Mouse (Mus musculus) G1E (cell line): ENCODE data around the gene 2810006K23Rik. TPM values are rescaled to one million over a fixed set of nuclear protein-coding genes. Genes with fewer than 3 reads are reported as not detected.

Experiments
- ATAC-seq: 2 replicates; pipeline ENCODE4 v1.8.0; 2016; ENCODE audit warnings: mild to moderate bottlenecking; ENCODE audit not compliant: insufficient number of reproducible peaks, poor library complexity, low FRiP score, severe bottlenecking; ENCODE audit errors: extremely low read depth
- DNase-seq: peaks from one replicate; pipeline ENCODE4 v3.0.0; 2012; ENCODE audit warnings: low spot score
- H3K27me3 ChIP-seq: 2 replicates; pipeline ENCODE4 v1.6.1; 2012; ENCODE audit warnings: mild to moderate bottlenecking, low read length, inconsistent platforms; ENCODE audit not compliant: insufficient read depth
- H3K36me3 ChIP-seq: replicated peaks from 2 replicates; pipeline ENCODE3; 2012; ENCODE audit warnings: mild to moderate bottlenecking, inconsistent platforms
- H3K4me1 ChIP-seq: 2 replicates; pipeline ENCODE4 v1.6.1; 2012; ENCODE audit warnings: low read depth, low read length, inconsistent platforms, mixed read lengths; ENCODE audit not compliant: insufficient read depth
- H3K4me3 ChIP-seq: 2 replicates; pipeline ENCODE4 v1.5.1; 2012; ENCODE audit warnings: low read depth, mild to moderate bottlenecking, inconsistent platforms, low read length, moderate library complexity, mixed read lengths
- H3K9me3 ChIP-seq: replicated peaks from 2 replicates; pipeline ENCODE4 v1.6.1; 2012; ENCODE audit warnings: inconsistent platforms
- CTCF ChIP-seq: IDR thresholded peaks from 2 replicates; pipeline ENCODE4 v1.5.1; 2012; ENCODE audit warnings: low read depth, low read length, inconsistent platforms, mixed read lengths
- GATA1 ChIP-seq: IDR thresholded peaks from 2 replicates; pipeline ENCODE4 v1.6.1; 2012; ENCODE audit warnings: borderline replicate concordance, low read length, inconsistent platforms, mixed read lengths
- GATA2 ChIP-seq: IDR thresholded peaks from 2 replicates; pipeline ENCODE4 v1.6.1; 2012; ENCODE audit warnings: low read depth, low read length, inconsistent platforms, borderline replicate concordance
- POLR2AphosphoS5 ChIP-seq: IDR thresholded peaks from 2 replicates; pipeline ENCODE4 v1.6.1; 2012; ENCODE audit warnings: low read depth, low read length, inconsistent platforms; ENCODE audit not compliant: insufficient replicate concordance
- TAL1 ChIP-seq: conservative IDR thresholded peaks from 2 replicates; pipeline ENCODE4 v1.6.1; 2012; ENCODE audit warnings: low read depth, low read length, inconsistent platforms, mixed read lengths
- polyA plus RNA-seq: library from polyadenylated mRNA; stranded (reverse); fragments of >175 nt; gene quantifications from 2 replicates; pipeline ENCODE4 v1.2.3, GENCODE M21; 2012
- total RNA-seq, 2 experiments: library from RNA; stranded (forward) in 1 of 2; stranded (reverse) in 1 of 2; fragments of 200-1000 nt in 1 of 2; fragments of >200 nt in 1 of 2; fragmentation: Nextera tagmentation in 1 of 2; gene quantifications; 2 replicates each; pipeline ENCODE4 v1.2.3; 2014 to 2017

The 2810006K23Rik gene
- 26.8 and 29.5 TPM in 2 replicates for total RNA-seq (2014; fragmentation: Nextera tagmentation)
- total RNA-seq (2017) = 18.9 and 19.8 TPM in 2 replicates
- polyA plus RNA-seq = 5.9 and 7.7 TPM in 2 replicates

GRCm38 (mm10) chr5:124327510-124328364 lies at the start of gene 2810006K23Rik, which contains the start of gene Mphosph9:
TSS of gene 2810006K23Rik (plus strand) at chr5:124328089.
TSS of gene Mphosph9 (minus strand) at chr5:124327972.
- DNase-seq (peak; percentile 99), ATAC-seq (peak; percentile 95)
- Histone ChIP-seq H3K9me3 (no peaks in the 10 kb centered on the region), H3K4me1 (peaks cover 39% of the 10 kb centered on the region), H3K4me3 (peak within 1 kb of the TSS; percentile 85), H3K36me3 (peaks cover 41% of the 10 kb centered on the region), H3K27me3 (no peaks in the 10 kb centered on the region)
- TF ChIP-seq TAL1 (no peak), GATA2 (no peak), GATA1 (no peak), CTCF (no peak), POLR2AphosphoS5 (no peak; the same call in 1 of the 2 replicates)

- Histone ChIP-seq H3K27me3 (no peaks in the 10 kb centered on the region), H3K4me3 (no peak overlapping the region), H3K9me3 (0 out of 2 replicates have a peak, but pooled peaks cover under 1% of the 10 kb centered on the region), H3K4me1 (no peaks in the 10 kb centered on the region), H3K36me3 (peaks cover 75% of the 10 kb centered on the region)
- no peak for DNase-seq
- no peak for ATAC-seq
- TF ChIP-seq GATA1 (no peak), POLR2AphosphoS5 (no peak)
Observed at GRCm38 (mm10) chr5:124282854-124283253, 45.0 kb upstream of the 2810006K23Rik start.

GRCm38 (mm10) chr5:124284330-124284729 lies 43.6 kb upstream of the 2810006K23Rik start:
- H3K36me3 ChIP-seq = peaks cover 73% of the 10 kb centered on the region
- TF ChIP-seq POLR2AphosphoS5 (no peak), CTCF (no peak), TAL1 (no peak), GATA2 (no peak), GATA1 (no peak)

GRCm38 (mm10) chr5:124287616-124288247 lies 40.2 kb upstream of the 2810006K23Rik start:
- Histone ChIP-seq H3K27me3 (no peaks in the 10 kb centered on the region), H3K4me1 (no peaks in the 10 kb centered on the region), H3K9me3 (peaks cover 5% of the 10 kb centered on the region; the same call in 1 of the 2 replicates), H3K36me3 (peaks cover 86% of the 10 kb centered on the region), H3K4me3 (no peak overlapping the region)
- DNase-seq (no peak), ATAC-seq (no peak)
- TF ChIP-seq POLR2AphosphoS5 (no peak), CTCF (no peak), GATA1 (no peak), GATA2 (no peak)

More at GRCm38 (mm10) chr5:124284330-124284729, 43.6 kb upstream of the 2810006K23Rik start:
- DNase-seq (no peak), ATAC-seq (no peak)
- peaks cover 5% of the 10 kb centered on the region; the same call in 1 of the 2 replicates for H3K9me3 ChIP-seq
- H3K27me3 ChIP-seq = no peaks in the 10 kb centered on the region
- no peaks in the 10 kb centered on the region for H3K4me1 ChIP-seq
- H3K4me3 ChIP-seq = no peak overlapping the region

- no peak overlapping the region for H3K4me3 ChIP-seq
- ATAC-seq (no peak), DNase-seq (no peak)
- H3K9me3 ChIP-seq = peaks cover 5% of the 10 kb centered on the region; the same call in 1 of the 2 replicates
- TF ChIP-seq CTCF (no peak), GATA2 (no peak), GATA1 (no peak), POLR2AphosphoS5 (no peak)
- no peaks in the 10 kb centered on the region for H3K4me1 ChIP-seq
- peaks cover 88% of the 10 kb centered on the region for H3K36me3 ChIP-seq
- H3K27me3 ChIP-seq = no peaks in the 10 kb centered on the region
Observed at GRCm38 (mm10) chr5:124290216-124290615, 37.7 kb upstream of the 2810006K23Rik start.

- ATAC-seq = no peak
- no peaks in the 10 kb centered on the region for H3K27me3 ChIP-seq
- peaks cover 88% of the 10 kb centered on the region for H3K36me3 ChIP-seq
- no peak for DNase-seq
- TF ChIP-seq CTCF = no peak
- TF ChIP-seq POLR2AphosphoS5 = no peak
- TF ChIP-seq TAL1 = no peak
- TF ChIP-seq GATA2 = no peak
- TF ChIP-seq GATA1 = no peak
- H3K4me1 ChIP-seq = no peaks in the 10 kb centered on the region
- no peak overlapping the region for H3K4me3 ChIP-seq
- H3K9me3 ChIP-seq = no peaks in the 10 kb centered on the region
Observed at GRCm38 (mm10) chr5:124293967-124294366, 33.9 kb upstream of the 2810006K23Rik start.
